Mouse (Mus musculus): ENCODE measurements at regions not wholly inside any gene's neighbourhood (a gene's known extent, or its start where the extent isn't known, plus 50 kb on each side); places are given as distances from the start of the nearest gene placed in this dataset.
"Not testable (repeated sequence)": the region's sequence is repeated elsewhere in the genome, so short reads cannot be mapped to it uniquely, and the experiment has no call there.

GRCm38 (mm10) chr3:31708367-31708766, 193.9 kb upstream of the Kcnmb2 start:
- DNase-seq: not testable (repeated sequence)

GRCm38 (mm10) chr3:31741289-31741688, 161.0 kb upstream of the Kcnmb2 start:
- no peak for DNase-seq

GRCm38 (mm10) chr3:31755881-31756280, 146.4 kb upstream of the Kcnmb2 start:
- no peak for DNase-seq

GRCm38 (mm10) chr3:31769193-31769592, 133.1 kb upstream of the Kcnmb2 start:
- no peak for DNase-seq

GRCm38 (mm10) chr3:31790342-31790970, 111.9 kb upstream of the Kcnmb2 start:
- peak; percentile 43 for DNase-seq

GRCm38 (mm10) chr3:31793466-31794040, 108.8 kb upstream of the Kcnmb2 start:
- DNase-seq: no peak

- no peak for DNase-seq
These were observed 105.7 kb upstream of the Kcnmb2 start for GRCm38 (mm10) chr3:31796621-31797020.

- no peak for DNase-seq
These were observed 103.1 kb upstream of the Kcnmb2 start for GRCm38 (mm10) chr3:31799192-31799591.

GRCm38 (mm10) chr3:31804038-31804437, 98.3 kb upstream of the Kcnmb2 start:
- no peak for DNase-seq

GRCm38 (mm10) chr3:31807741-31808140, 94.6 kb upstream of the Kcnmb2 start:
- no peak for DNase-seq

- DNase-seq: not testable (repeated sequence)
These were observed 93.2 kb upstream of the Kcnmb2 start for GRCm38 (mm10) chr3:31809131-31809530.

- DNase-seq: no peak
These were observed 91.1 kb upstream of the Kcnmb2 start for GRCm38 (mm10) chr3:31811232-31811631.

GRCm38 (mm10) chr3:31831913-31832312, 70.4 kb upstream of the Kcnmb2 start:
- no peak for DNase-seq

- DNase-seq: no peak
These were observed 61.1 kb upstream of the Kcnmb2 start for GRCm38 (mm10) chr3:31841253-31841652.

- DNase-seq: no peak
These were observed 55.2 kb upstream of the Kcnmb2 start for GRCm38 (mm10) chr3:31847087-31847486.
